Mouse (Mus musculus): Measurements from ENCODE around the gene Hist1h1e.
"Not testable (repeated sequence)": the region's sequence is repeated elsewhere in the genome, so short reads cannot be mapped to it uniquely, and the experiment has no call there.

Hist1h1e gene

GRCm38 (mm10) chr13:23586099-23586939 lies 36.0 kb downstream of the Hist1h1e start:
- H3K4me3 ChIP-seq (replicated peaks; ENCODE audit: low read length), result peak overlapping the region; percentile 63
- TF ChIP-seq POU5F1 (IDR thresholded peaks at IDR 0.05; ENCODE audit: borderline replicate concordance, low read length) (peak; percentile 42), NANOG (IDR thresholded peaks at IDR 0.05; ENCODE audit: borderline replicate concordance, low read length) (peak; percentile 71), CTCF (conservative IDR thresholded peaks at IDR 0.05; ENCODE audit: low read length) (no peak)
- H3K27me3 ChIP-seq (ENCODE audit: insufficient read depth, low read length), result no peaks in the 10 kb centered on the region
- H3K4me1 ChIP-seq (replicated peaks; ENCODE audit: low read depth, low read length), result peaks cover 56% of the 10 kb centered on the region
- H3K9me3 ChIP-seq (ENCODE audit: low read length), result peaks cover 8% of the 10 kb centered on the region
- no peaks in the 10 kb centered on the region for H3K36me3 ChIP-seq (ENCODE audit: insufficient read depth, low read length)

GRCm38 (mm10) chr13:23585442-23586098 lies 36.8 kb downstream of the Hist1h1e start:
- Histone ChIP-seq H3K4me3 (replicated peaks; ENCODE audit: low read length) (peak overlapping the region; percentile 70), H3K4me1 (replicated peaks; ENCODE audit: low read depth, low read length) (peaks cover 57% of the 10 kb centered on the region)
- not testable (repeated sequence) for H3K27me3 ChIP-seq (ENCODE audit: insufficient read depth, low read length); H3K36me3 ChIP-seq (ENCODE audit: insufficient read depth, low read length); H3K9me3 ChIP-seq (ENCODE audit: low read length)

GRCm38 (mm10) chr13:23585029-23585441 lies 37.3 kb downstream of the Hist1h1e start:
- Histone ChIP-seq H3K4me3 (replicated peaks; ENCODE audit: low read length) (peak overlapping the region; percentile 70), H3K36me3 (ENCODE audit: insufficient read depth, low read length) (no peaks in the 10 kb centered on the region), H3K9me3 (ENCODE audit: low read length) (no peaks in the 10 kb centered on the region), H3K27me3 (ENCODE audit: insufficient read depth, low read length) (no peaks in the 10 kb centered on the region), H3K4me1 (replicated peaks; ENCODE audit: low read depth, low read length) (peaks cover 61% of the 10 kb centered on the region)
- TF ChIP-seq CTCF (conservative IDR thresholded peaks at IDR 0.05; ENCODE audit: low read length) (no peak), POU5F1 (IDR thresholded peaks at IDR 0.05; ENCODE audit: borderline replicate concordance, low read length) (no peak), NANOG (IDR thresholded peaks at IDR 0.05; ENCODE audit: borderline replicate concordance, low read length) (no peak)

- Histone ChIP-seq H3K4me1 (replicated peaks; ENCODE audit: low read depth, low read length) (peaks cover 61% of the 10 kb centered on the region), H3K9me3 (ENCODE audit: low read length) (no peaks in the 10 kb centered on the region), H3K36me3 (ENCODE audit: insufficient read depth, low read length) (no peaks in the 10 kb centered on the region), H3K27me3 (ENCODE audit: insufficient read depth, low read length) (no peaks in the 10 kb centered on the region), H3K4me3 (replicated peaks; ENCODE audit: low read length) (peak overlapping the region; percentile 70)
- TF ChIP-seq POU5F1 (IDR thresholded peaks at IDR 0.05; ENCODE audit: borderline replicate concordance, low read length) (no peak), CTCF (conservative IDR thresholded peaks at IDR 0.05; ENCODE audit: low read length) (no peak), NANOG (IDR thresholded peaks at IDR 0.05; ENCODE audit: borderline replicate concordance, low read length) (no peak)
Observed at GRCm38 (mm10) chr13:23584331-23584730, 38.0 kb downstream of the Hist1h1e start.

GRCm38 (mm10) chr13:23583387-23584068 lies 38.8 kb downstream of the Hist1h1e start:
- Histone ChIP-seq H3K27me3 (ENCODE audit: insufficient read depth, low read length) (no peaks in the 10 kb centered on the region), H3K9me3 (ENCODE audit: low read length) (no peaks in the 10 kb centered on the region), H3K4me1 (replicated peaks; ENCODE audit: low read depth, low read length) (peaks cover 53% of the 10 kb centered on the region), H3K4me3 (replicated peaks; ENCODE audit: low read length) (peak overlapping the region; percentile 80; the same call in 1 of the 2 replicates), H3K36me3 (ENCODE audit: insufficient read depth, low read length) (no peaks in the 10 kb centered on the region)
- TF ChIP-seq NANOG (IDR thresholded peaks at IDR 0.05; ENCODE audit: borderline replicate concordance, low read length) (no peak), CTCF (conservative IDR thresholded peaks at IDR 0.05; ENCODE audit: low read length) (no peak), POU5F1 (IDR thresholded peaks at IDR 0.05; ENCODE audit: borderline replicate concordance, low read length) (no peak)

- no peaks in the 10 kb centered on the region for H3K27me3 ChIP-seq (ENCODE audit: insufficient read depth, low read length)
- H3K9me3 ChIP-seq (ENCODE audit: low read length), result no peaks in the 10 kb centered on the region
- peak overlapping the region; percentile 80 for H3K4me3 ChIP-seq (replicated peaks; ENCODE audit: low read length)
- TF ChIP-seq POU5F1 (IDR thresholded peaks at IDR 0.05; ENCODE audit: borderline replicate concordance, low read length), result no peak
- no peak for TF ChIP-seq CTCF (conservative IDR thresholded peaks at IDR 0.05; ENCODE audit: low read length)
- no peak for TF ChIP-seq NANOG (IDR thresholded peaks at IDR 0.05; ENCODE audit: borderline replicate concordance, low read length)
- no peaks in the 10 kb centered on the region for H3K36me3 ChIP-seq (ENCODE audit: insufficient read depth, low read length)
- H3K4me1 ChIP-seq (replicated peaks; ENCODE audit: low read depth, low read length), result peaks cover 45% of the 10 kb centered on the region
Observed at GRCm38 (mm10) chr13:23582219-23583056, 39.9 kb downstream of the Hist1h1e start.

GRCm38 (mm10) chr13:23581408-23582218 lies 40.7 kb downstream of the Hist1h1e start, which contains the start of gene Hist1h4d:
Hist1h4d (plus strand) TSS chr13:23581598.
- peak within 1 kb of the TSS; percentile 80 for H3K4me3 ChIP-seq (replicated peaks; ENCODE audit: low read length)
- H3K27me3 ChIP-seq (ENCODE audit: insufficient read depth, low read length), result no peaks in the 10 kb centered on the region
- TF ChIP-seq CTCF (conservative IDR thresholded peaks at IDR 0.05; ENCODE audit: low read length) (no peak), NANOG (IDR thresholded peaks at IDR 0.05; ENCODE audit: borderline replicate concordance, low read length) (no peak), POU5F1 (IDR thresholded peaks at IDR 0.05; ENCODE audit: borderline replicate concordance, low read length) (no peak)
- H3K4me1 ChIP-seq (replicated peaks; ENCODE audit: low read depth, low read length), result peaks cover 47% of the 10 kb centered on the region
- H3K9me3 ChIP-seq (ENCODE audit: low read length), result no peaks in the 10 kb centered on the region
- no peaks in the 10 kb centered on the region for H3K36me3 ChIP-seq (ENCODE audit: insufficient read depth, low read length)
